Mouse (Mus musculus): ENCODE measurements around the gene Cd164.

Cd164 gene

GRCm38 (mm10) chr10:41500941-41501340 is 18.3 kb upstream of the Cd164 start:
- peak; percentile 84 for DNase-seq (ENCODE audit: inconsistent ontology term)

- peak; percentile 9 for DNase-seq (ENCODE audit: inconsistent ontology term)
These were observed 14.2 kb upstream of the Cd164 start for GRCm38 (mm10) chr10:41504996-41505395.

GRCm38 (mm10) chr10:41505446-41505845 is 13.8 kb upstream of the Cd164 start:
- DNase-seq (ENCODE audit: inconsistent ontology term), result peak; percentile 75

GRCm38 (mm10) chr10:41509160-41509559 is 10.1 kb upstream of the Cd164 start:
- DNase-seq (ENCODE audit: inconsistent ontology term), result no peak

GRCm38 (mm10) chr10:41514301-41514700 is 4.9 kb upstream of the Cd164 start:
- no peak for DNase-seq (ENCODE audit: inconsistent ontology term)

- DNase-seq (ENCODE audit: inconsistent ontology term), result no peak
These were observed 4.3 kb upstream of the Cd164 start for GRCm38 (mm10) chr10:41514921-41515320.

GRCm38 (mm10) chr10:41518508-41518980 is 670 bp upstream of the Cd164 start:
- DNase-seq (ENCODE audit: inconsistent ontology term), result peak; percentile 91

- peak; percentile 73 for DNase-seq (ENCODE audit: inconsistent ontology term)
These were observed 611 bp downstream of the Cd164 start for GRCm38 (mm10) chr10:41519640-41520409.

- DNase-seq (ENCODE audit: inconsistent ontology term), result no peak
These were observed 1.1 kb downstream of the Cd164 start for GRCm38 (mm10) chr10:41520410-41520673.

- no peak for DNase-seq (ENCODE audit: inconsistent ontology term)
These were observed 4.2 kb downstream of the Cd164 start for GRCm38 (mm10) chr10:41523386-41523785.

- DNase-seq (ENCODE audit: inconsistent ontology term), result no peak
These were observed 6.5 kb downstream of the Cd164 start for GRCm38 (mm10) chr10:41525696-41526095.

GRCm38 (mm10) chr10:41529972-41530371 is 10.8 kb downstream of the Cd164 start:
- no peak for DNase-seq (ENCODE audit: inconsistent ontology term)

GRCm38 (mm10) chr10:41535991-41536390 is 16.8 kb downstream of the Cd164 start:
- no peak for DNase-seq (ENCODE audit: inconsistent ontology term)

- no peak for DNase-seq (ENCODE audit: inconsistent ontology term)
These were observed 17.5 kb downstream of the Cd164 start for GRCm38 (mm10) chr10:41536714-41537113.

- DNase-seq (ENCODE audit: inconsistent ontology term), result no peak
These were observed 18.2 kb downstream of the Cd164 start for GRCm38 (mm10) chr10:41537226-41537982.

- DNase-seq (ENCODE audit: inconsistent ontology term), result no peak
These were observed 18.7 kb downstream of the Cd164 start for GRCm38 (mm10) chr10:41537983-41538330.

GRCm38 (mm10) chr10:41538986-41539385 is 19.8 kb downstream of the Cd164 start:
- no peak for DNase-seq (ENCODE audit: inconsistent ontology term)

- no peak for DNase-seq (ENCODE audit: inconsistent ontology term)
These were observed 22.8 kb downstream of the Cd164 start for GRCm38 (mm10) chr10:41542057-41542456.

- DNase-seq (ENCODE audit: inconsistent ontology term), result no peak
These were observed 24.2 kb downstream of the Cd164 start for GRCm38 (mm10) chr10:41543439-41543838.

- no peak for DNase-seq (ENCODE audit: inconsistent ontology term)
These were observed 24.6 kb downstream of the Cd164 start for GRCm38 (mm10) chr10:41543844-41544243.

GRCm38 (mm10) chr10:41544481-41545190 is 25.4 kb downstream of the Cd164 start:
- DNase-seq (ENCODE audit: inconsistent ontology term), result peak; percentile 38

- no peak for DNase-seq (ENCODE audit: inconsistent ontology term)
These were observed 26.1 kb downstream of the Cd164 start for GRCm38 (mm10) chr10:41545224-41545755.

Measured in Muller cell, postnatal 12 days (primary cell).